Mouse (Mus musculus) C2C12 (cell line): ENCODE data around the gene Etfb. TPM values are rescaled to one million over a fixed set of nuclear protein-coding genes. Genes with fewer than 3 reads are reported as not detected.
A peak's percentile ranks its signal among the peaks of the same experiment; 100 is the strongest.

ENCODE experiments used
- H3K27me3 ChIP-seq: one replicate; pipeline ENCODE4 v1.6.1; 2011; ENCODE audit not compliant: control insufficient read depth, insufficient read depth, insufficient read length
- H3K36me3 ChIP-seq: one replicate; pipeline ENCODE4 v1.6.1; 2011; ENCODE audit not compliant: control insufficient read depth, insufficient read depth
- H3K4me3 ChIP-seq: one replicate; pipeline ENCODE4 v1.5.1; 2011; ENCODE audit warnings: mild to moderate bottlenecking, control low read depth; ENCODE audit not compliant: poor library complexity, insufficient read depth, severe bottlenecking
- H3K79me2 ChIP-seq: one replicate; pipeline ENCODE4 v1.6.1; 2011; ENCODE audit not compliant: control insufficient read depth, insufficient read depth
- H3K79me3 ChIP-seq: one replicate; pipeline ENCODE4 v1.6.1; 2011; ENCODE audit warnings: low read depth, control low read depth
- H3ac ChIP-seq: one replicate; pipeline ENCODE3; 2011; ENCODE audit warnings: low read depth; ENCODE audit not compliant: control insufficient read depth, insufficient read length
- CEBPB ChIP-seq: IDR thresholded peaks from one replicate; pipeline ENCODE4 v1.6.1; 2011; ENCODE audit warnings: low read depth, mild to moderate bottlenecking, control low read depth, moderate library complexity
- CTCF ChIP-seq: IDR thresholded peaks from one replicate; pipeline ENCODE4 v1.5.1; 2011; ENCODE audit not compliant: control insufficient read depth, insufficient read depth, insufficient read length
- microRNA-seq: library from miRNA; unstranded; fragments of <30 nt; microRNA quantifications from one replicate; pipeline ENCODE4, GENCODE M21; 2019; ENCODE audit warnings: borderline microRNAs expressed
- polyA plus RNA-seq: library from polyadenylated mRNA; unstranded; fragments of >200 nt; fragmentation: generic; extraction: Trizol; gene quantifications from one replicate; pipeline ENCODE4 v1.2.1, GENCODE M21; 2012; ENCODE audit warnings: missing spikeins

Gene Etfb
- polyA plus RNA-seq, 1 experiment: 296 TPM

- Histone ChIP-seq H3K79me2 (no peaks in the 10 kb centered on the region), H3K36me3 (no peaks in the 10 kb centered on the region), H3K27me3 (no peaks in the 10 kb centered on the region), H3ac (no peak overlapping the region), H3K79me3 (no peaks in the 10 kb centered on the region), H3K4me3 (no peak overlapping the region)
- TF ChIP-seq CEBPB (no peak), CTCF (peak; percentile 28)
Measured at GRCm38 (mm10) chr7:43495343-43496021, 51.6 kb downstream of the Etfb start.

Small RNA genes lying within 50 kb of the gene (microRNA-seq; reads per million reads assigned to microRNA genes)
- not detected for gene Mir7051

Other genes starting within 250 kb of the Etfb start
- 2.5 TPM for gene Zfp715, start 130.8 kb upstream of the Etfb start, polyA plus RNA-seq
- gene Siglecf, start 92.7 kb upstream of the Etfb start, polyA plus RNA-seq: not detected
- 1.6 TPM for gene Siglecg, start 35.9 kb upstream of the Etfb start, polyA plus RNA-seq
- 0.01 TPM for gene Lim2, start 16.4 kb upstream of the Etfb start, polyA plus RNA-seq
- 0.08 TPM for gene Nkg7, start 7.0 kb upstream of the Etfb start, polyA plus RNA-seq
- gene Cldnd2, start 3.3 kb upstream of the Etfb start, polyA plus RNA-seq: not detected
- gene Gm45233, start within 50 bp of the Etfb start, polyA plus RNA-seq: 0.09 TPM
- 1.2 TPM for gene Vsig10l, start 19.1 kb downstream of the Etfb start, polyA plus RNA-seq
- 1.8 TPM for gene Iglon5, start 46.0 kb downstream of the Etfb start, polyA plus RNA-seq
- not detected for gene 4931406B18Rik, start 61.9 kb downstream of the Etfb start, polyA plus RNA-seq
- gene Cd33, start 100.3 kb downstream of the Etfb start, polyA plus RNA-seq: under 0.01 TPM
- 0.90 TPM for gene Zfp658, start 118.2 kb downstream of the Etfb start, polyA plus RNA-seq
- 2.1 TPM for gene Zfp719, start 135.5 kb downstream of the Etfb start, polyA plus RNA-seq
- gene Zfp819, start 163.1 kb downstream of the Etfb start, polyA plus RNA-seq: not detected
- not detected for gene Ceacam18, start 190.6 kb downstream of the Etfb start, polyA plus RNA-seq
- not detected for gene Siglece, start 216.1 kb downstream of the Etfb start, polyA plus RNA-seq
- gene Ctu1, start 227.9 kb downstream of the Etfb start, polyA plus RNA-seq: 12.4 TPM
- not detected for gene Klk14, start 246.3 kb downstream of the Etfb start, polyA plus RNA-seq